Mouse (Mus musculus) NIH3T3 (cell line): ENCODE measurements around the gene Trip10.
"Not testable (repeated sequence)": the region's sequence is repeated elsewhere in the genome, so short reads cannot be mapped to it uniquely, and the experiment has no call there.

Experiments
- DNase-seq: peaks from one replicate; pipeline ENCODE4 v3.0.0-alpha.2; 2012; ENCODE audit warnings: low read depth

Trip10 gene

GRCm38 (mm10) chr17:57264972-57265945 lies 16.0 kb downstream of the Trip10 start:
- DNase-seq: no peak

GRCm38 (mm10) chr17:57267556-57268126 lies 18.4 kb downstream of the Trip10 start:
- DNase-seq: peak; percentile 87

GRCm38 (mm10) chr17:57271301-57271700 lies 22.0 kb downstream of the Trip10 start:
- peak; percentile 57 for DNase-seq

- no peak for DNase-seq
Measured at GRCm38 (mm10) chr17:57273846-57274245, 24.6 kb downstream of the Trip10 start.

- DNase-seq: peak; percentile 62
Measured at GRCm38 (mm10) chr17:57274686-57275085, 25.4 kb downstream of the Trip10 start.

GRCm38 (mm10) chr17:57275111-57275996 lies 26.1 kb downstream of the Trip10 start:
- DNase-seq: peak; percentile 94

- peak; percentile 38 for DNase-seq
Measured at GRCm38 (mm10) chr17:57275997-57276351, 26.7 kb downstream of the Trip10 start.

GRCm38 (mm10) chr17:57276634-57277121 lies 27.4 kb downstream of the Trip10 start:
- peak; percentile 95 for DNase-seq

- not testable (repeated sequence) for DNase-seq
Measured at GRCm38 (mm10) chr17:57277598-57278261, 28.5 kb downstream of the Trip10 start.

- DNase-seq: no peak
Measured at GRCm38 (mm10) chr17:57278537-57278936, 29.3 kb downstream of the Trip10 start.

- no peak for DNase-seq
Measured at GRCm38 (mm10) chr17:57278943-57279590, 29.8 kb downstream of the Trip10 start, which contains the start of gene Vav1. Gene Vav1 (plus strand): TSS chr17:57279100.

GRCm38 (mm10) chr17:57279591-57280224 lies 30.5 kb downstream of the Trip10 start:
- no peak for DNase-seq

- DNase-seq: no peak
Measured at GRCm38 (mm10) chr17:57280411-57280810, 31.2 kb downstream of the Trip10 start.

GRCm38 (mm10) chr17:57283906-57284305 lies 34.7 kb downstream of the Trip10 start:
- no peak for DNase-seq

- DNase-seq: no peak
Measured at GRCm38 (mm10) chr17:57285077-57285476, 35.8 kb downstream of the Trip10 start.

- no peak for DNase-seq
Measured at GRCm38 (mm10) chr17:57286718-57287355, 37.6 kb downstream of the Trip10 start.

- DNase-seq: no peak
Measured at GRCm38 (mm10) chr17:57289252-57289651, 40.0 kb downstream of the Trip10 start.

GRCm38 (mm10) chr17:57290001-57290670 lies 40.9 kb downstream of the Trip10 start:
- no peak for DNase-seq

- DNase-seq: no peak
Measured at GRCm38 (mm10) chr17:57290671-57291055, 41.4 kb downstream of the Trip10 start.
